Mouse (Mus musculus): Measurements from ENCODE around the gene Notch3. TPM values are rescaled to one million over a fixed set of nuclear protein-coding genes. Genes with fewer than 3 reads are reported as not detected.
"Not testable (repeated sequence)": the region's sequence is repeated elsewhere in the genome, so short reads cannot be mapped to it uniquely, and the experiment has no call there.

The Notch3 gene
- total RNA-seq (2017): not detected in 2 replicates

- ATAC-seq (ENCODE audit: extremely low read depth, insufficient number of reproducible peaks, low FRiP score, poor library complexity, severe bottlenecking): no peak
Observed at GRCm38 (mm10) chr17:32166687-32167086, at the start of gene Notch3. Gene Notch3 (minus strand): TSS chr17:32166852.

- not testable (repeated sequence) for ATAC-seq (ENCODE audit: extremely low read depth, insufficient number of reproducible peaks, low FRiP score, poor library complexity, severe bottlenecking)
Observed at GRCm38 (mm10) chr17:32215587-32215986, 48.9 kb upstream of the Notch3 start.

- ATAC-seq (ENCODE audit: extremely low read depth, insufficient number of reproducible peaks, low FRiP score, poor library complexity, severe bottlenecking): not testable (repeated sequence)
Observed at GRCm38 (mm10) chr17:32211554-32211953, 44.9 kb upstream of the Notch3 start.

GRCm38 (mm10) chr17:32209752-32210151 lies 43.1 kb upstream of the Notch3 start:
- no peak for ATAC-seq (ENCODE audit: extremely low read depth, insufficient number of reproducible peaks, low FRiP score, poor library complexity, severe bottlenecking)

- ATAC-seq (ENCODE audit: extremely low read depth, insufficient number of reproducible peaks, low FRiP score, poor library complexity, severe bottlenecking): no peak
Observed at GRCm38 (mm10) chr17:32209144-32209543, 42.5 kb upstream of the Notch3 start.

GRCm38 (mm10) chr17:32207586-32208245 lies 41.1 kb upstream of the Notch3 start:
- ATAC-seq (ENCODE audit: extremely low read depth, insufficient number of reproducible peaks, low FRiP score, poor library complexity, severe bottlenecking): no peak

- no peak for ATAC-seq (ENCODE audit: extremely low read depth, insufficient number of reproducible peaks, low FRiP score, poor library complexity, severe bottlenecking)
Observed at GRCm38 (mm10) chr17:32205345-32205744, 38.7 kb upstream of the Notch3 start.

- ATAC-seq (ENCODE audit: extremely low read depth, insufficient number of reproducible peaks, low FRiP score, poor library complexity, severe bottlenecking): no peak
Observed at GRCm38 (mm10) chr17:32202972-32203371, 36.3 kb upstream of the Notch3 start.

GRCm38 (mm10) chr17:32201086-32201485 lies 34.4 kb upstream of the Notch3 start:
- no peak for ATAC-seq (ENCODE audit: extremely low read depth, insufficient number of reproducible peaks, low FRiP score, poor library complexity, severe bottlenecking)

- ATAC-seq (ENCODE audit: extremely low read depth, insufficient number of reproducible peaks, low FRiP score, poor library complexity, severe bottlenecking): no peak
Observed at GRCm38 (mm10) chr17:32199796-32200195, 33.1 kb upstream of the Notch3 start.

- no peak for ATAC-seq (ENCODE audit: extremely low read depth, insufficient number of reproducible peaks, low FRiP score, poor library complexity, severe bottlenecking)
Observed at GRCm38 (mm10) chr17:32197156-32197555, 30.5 kb upstream of the Notch3 start.

- ATAC-seq (ENCODE audit: extremely low read depth, insufficient number of reproducible peaks, low FRiP score, poor library complexity, severe bottlenecking): no peak
Observed at GRCm38 (mm10) chr17:32195725-32196124, 29.1 kb upstream of the Notch3 start.

GRCm38 (mm10) chr17:32193010-32193409 lies 26.4 kb upstream of the Notch3 start:
- no peak; the same call in 1 of the 2 replicates for ATAC-seq (ENCODE audit: extremely low read depth, insufficient number of reproducible peaks, low FRiP score, poor library complexity, severe bottlenecking)

GRCm38 (mm10) chr17:32189850-32190249 lies 23.2 kb upstream of the Notch3 start:
- no peak for ATAC-seq (ENCODE audit: extremely low read depth, insufficient number of reproducible peaks, low FRiP score, poor library complexity, severe bottlenecking)

GRCm38 (mm10) chr17:32188863-32189636 lies 22.4 kb upstream of the Notch3 start, which contains the start of gene Ephx3:
Gene Ephx3 (minus strand): TSS chr17:32189549.
- ATAC-seq (ENCODE audit: extremely low read depth, insufficient number of reproducible peaks, low FRiP score, poor library complexity, severe bottlenecking): no peak

GRCm38 (mm10) chr17:32183017-32183416 lies 16.4 kb upstream of the Notch3 start:
- no peak for ATAC-seq (ENCODE audit: extremely low read depth, insufficient number of reproducible peaks, low FRiP score, poor library complexity, severe bottlenecking)

GRCm38 (mm10) chr17:32179621-32180491 lies 13.2 kb upstream of the Notch3 start:
- no peak for ATAC-seq (ENCODE audit: extremely low read depth, insufficient number of reproducible peaks, low FRiP score, poor library complexity, severe bottlenecking)

GRCm38 (mm10) chr17:32176919-32177318 lies 10.3 kb upstream of the Notch3 start:
- no peak for ATAC-seq (ENCODE audit: extremely low read depth, insufficient number of reproducible peaks, low FRiP score, poor library complexity, severe bottlenecking)

GRCm38 (mm10) chr17:32173166-32173565 lies 6.5 kb upstream of the Notch3 start:
- no peak for ATAC-seq (ENCODE audit: extremely low read depth, insufficient number of reproducible peaks, low FRiP score, poor library complexity, severe bottlenecking)

All from neutrophil, adult 5-6 weeks (primary cell).